Mouse (Mus musculus): Measurements from ENCODE around the gene Kdm4d. TPM values are rescaled to one million over a fixed set of nuclear protein-coding genes. Genes with fewer than 3 reads are reported as not detected.

Gene Kdm4d
- total RNA-seq (2023): 1 to 10 TPM; 1.1 to 1.4 TPM

DNA sequence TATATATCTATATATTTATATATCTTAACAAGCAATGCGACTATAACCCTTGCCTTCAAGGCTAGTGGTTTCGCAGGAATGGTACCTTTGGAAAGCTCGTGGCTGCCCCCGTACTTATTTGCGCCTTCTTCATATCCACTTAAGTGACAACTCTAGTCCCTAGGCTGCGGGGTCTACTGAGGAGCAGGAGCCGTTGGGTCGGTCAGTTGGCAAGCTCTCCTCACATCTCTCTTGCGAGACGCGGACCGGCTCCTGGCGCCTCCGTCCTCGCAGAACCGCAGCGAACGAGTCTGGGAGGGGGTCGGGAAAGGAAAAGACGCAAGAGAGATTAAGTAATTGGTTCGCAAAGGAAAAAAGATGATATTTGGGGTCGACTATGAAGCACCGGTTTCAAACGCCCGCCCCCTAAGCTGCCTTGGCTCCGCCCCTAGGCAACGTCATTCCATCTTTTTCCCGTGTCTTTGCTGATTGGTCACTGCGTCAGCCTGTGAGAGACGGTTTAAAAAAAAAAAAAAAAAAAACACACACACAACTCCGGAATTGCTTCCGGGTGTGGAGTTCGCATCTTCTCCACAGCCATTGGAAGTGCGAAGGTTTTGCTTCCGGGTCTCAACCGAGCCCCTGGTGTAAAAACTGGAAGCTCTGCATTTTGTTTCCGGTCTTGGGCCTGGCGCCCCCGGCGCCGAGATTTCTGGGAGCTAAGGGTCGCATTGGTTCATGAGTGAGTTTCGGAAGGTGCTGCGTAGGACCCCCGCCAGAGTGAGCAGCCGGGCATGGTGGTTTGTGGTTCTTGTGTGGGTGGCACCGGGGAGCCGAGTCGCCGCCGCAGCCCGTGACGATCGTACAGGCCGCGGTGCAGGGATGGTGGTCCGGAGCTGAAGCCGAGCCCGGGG lies at the start of gene Kdm4d, which contains the start of gene Cwc15:
Kdm4d (minus strand) TSS at position 460 of the 893 bp plus-strand sequence.
Cwc15 (plus strand) TSS at position 595 of the 893 bp plus-strand sequence.

Other genes starting within 250 kb of the Kdm4d start
- 100 to 1,000 TPM; 170 to 182 TPM for gene Sesn3, start 225.4 kb downstream of the Kdm4d start, total RNA-seq (2023)
- gene Endod1, start 119.0 kb downstream of the Kdm4d start, total RNA-seq (2023): 10 to 100 TPM; 10.9 to 13.0 TPM
- gene Cwc15, start 135 bp upstream of the Kdm4d start, total RNA-seq (2023): 100 to 1,000 TPM; 101 to 114 TPM
- not detected for gene Amotl1, start 144.6 kb upstream of the Kdm4d start, total RNA-seq (2023)
- not detected for gene Piwil4, start 240.3 kb upstream of the Kdm4d start, total RNA-seq (2023)